Mouse (Mus musculus): ENCODE results near the gene Gm17334. TPM values are rescaled to one million over a fixed set of nuclear protein-coding genes. Genes with fewer than 3 reads are reported as not detected.

Gene Gm17334
- not detected in 2 replicates for polyA plus RNA-seq (2011; ENCODE audit: insufficient read depth, insufficient read length, low replicate concordance, missing spikeins)

- Histone ChIP-seq H3K4me1 (ENCODE audit: control insufficient read depth, insufficient read depth, low read length) (peaks cover 4% of the 10 kb centered on the region), H3K27ac (ENCODE audit: control insufficient read depth, insufficient read depth, low read depth, low read length, poor library complexity) (no peak within 1 kb of the TSS), H3K4me3 (replicated peaks; ENCODE audit: control insufficient read depth, low read depth, low read length) (peak within 1 kb of the TSS; percentile 6)
- WGBS, result 73% methylated on average over 5 of the region's 5 CpGs
- TF ChIP-seq CTCF (IDR thresholded peaks at IDR 0.05; ENCODE audit: control insufficient read depth, insufficient read depth, low read length) (no peak), POLR2A (IDR thresholded peaks at IDR 0.05; ENCODE audit: borderline replicate concordance, control insufficient read depth, low read depth, low read length) (no peak)
These were observed at the start of gene Gm17334 for GRCm38 (mm10) chr11:53773087-53773486. Gene Gm17334 (minus strand): TSS chr11:53773187.

- no peak overlapping the region for H3K4me3 ChIP-seq (replicated peaks; ENCODE audit: control insufficient read depth, low read depth, low read length)
- no peak overlapping the region for H3K27ac ChIP-seq (ENCODE audit: control insufficient read depth, insufficient read depth, low read depth, low read length, poor library complexity)
- 85% methylated on average over 3 of the region's 3 CpGs for WGBS
- no peak for TF ChIP-seq CTCF (IDR thresholded peaks at IDR 0.05; ENCODE audit: control insufficient read depth, insufficient read depth, low read length)
- TF ChIP-seq POLR2A (IDR thresholded peaks at IDR 0.05; ENCODE audit: borderline replicate concordance, control insufficient read depth, low read depth, low read length), result no peak
- H3K4me1 ChIP-seq (ENCODE audit: control insufficient read depth, insufficient read depth, low read length), result peaks cover 1% of the 10 kb centered on the region; the same call in 1 of the 2 replicates
These were observed 49.0 kb upstream of the Gm17334 start for GRCm38 (mm10) chr11:53821945-53822338.

GRCm38 (mm10) chr11:53821230-53821944, 48.4 kb upstream of the Gm17334 start:
- Histone ChIP-seq H3K4me3 (replicated peaks; ENCODE audit: control insufficient read depth, low read depth, low read length) (no peak overlapping the region), H3K4me1 (ENCODE audit: control insufficient read depth, insufficient read depth, low read length) (peaks cover 1% of the 10 kb centered on the region; the same call in 1 of the 2 replicates), H3K27ac (ENCODE audit: control insufficient read depth, insufficient read depth, low read depth, low read length, poor library complexity) (no peak overlapping the region)
- TF ChIP-seq CTCF (IDR thresholded peaks at IDR 0.05; ENCODE audit: control insufficient read depth, insufficient read depth, low read length) (no peak), POLR2A (IDR thresholded peaks at IDR 0.05; ENCODE audit: borderline replicate concordance, control insufficient read depth, low read depth, low read length) (no peak)
- WGBS, result 84% methylated on average over 11 of the region's 11 CpGs

GRCm38 (mm10) chr11:53820516-53821170, 47.7 kb upstream of the Gm17334 start:
- 42% methylated on average over 13 of the region's 13 CpGs for WGBS
- H3K4me1 ChIP-seq (ENCODE audit: control insufficient read depth, insufficient read depth, low read length), result peaks cover 1% of the 10 kb centered on the region; the same call in 1 of the 2 replicates
- H3K4me3 ChIP-seq (replicated peaks; ENCODE audit: control insufficient read depth, low read depth, low read length), result no peak overlapping the region
- no peak overlapping the region for H3K27ac ChIP-seq (ENCODE audit: control insufficient read depth, insufficient read depth, low read depth, low read length, poor library complexity)
- TF ChIP-seq POLR2A (IDR thresholded peaks at IDR 0.05; ENCODE audit: borderline replicate concordance, control insufficient read depth, low read depth, low read length) (no peak), CTCF (IDR thresholded peaks at IDR 0.05; ENCODE audit: control insufficient read depth, insufficient read depth, low read length) (no peak)

GRCm38 (mm10) chr11:53819511-53819910, 46.5 kb upstream of the Gm17334 start:
- H3K27ac ChIP-seq (ENCODE audit: control insufficient read depth, insufficient read depth, low read depth, low read length, poor library complexity), result no peak overlapping the region
- 84% methylated on average over 6 of the region's 6 CpGs for WGBS
- TF ChIP-seq CTCF (IDR thresholded peaks at IDR 0.05; ENCODE audit: control insufficient read depth, insufficient read depth, low read length) (no peak), POLR2A (IDR thresholded peaks at IDR 0.05; ENCODE audit: borderline replicate concordance, control insufficient read depth, low read depth, low read length) (no peak)
- peaks cover 1% of the 10 kb centered on the region; the same call in 1 of the 2 replicates for H3K4me1 ChIP-seq (ENCODE audit: control insufficient read depth, insufficient read depth, low read length)
- H3K4me3 ChIP-seq (replicated peaks; ENCODE audit: control insufficient read depth, low read depth, low read length), result no peak overlapping the region

- Histone ChIP-seq H3K4me3 (replicated peaks; ENCODE audit: control insufficient read depth, low read depth, low read length) (no peak overlapping the region), H3K4me1 (ENCODE audit: control insufficient read depth, insufficient read depth, low read length) (peaks cover 1% of the 10 kb centered on the region; the same call in 1 of the 2 replicates), H3K27ac (ENCODE audit: control insufficient read depth, insufficient read depth, low read depth, low read length, poor library complexity) (no peak overlapping the region)
- WGBS, result 59% methylated on average over 6 of the region's 6 CpGs
- TF ChIP-seq CTCF (IDR thresholded peaks at IDR 0.05; ENCODE audit: control insufficient read depth, insufficient read depth, low read length), result no peak
- no peak for TF ChIP-seq POLR2A (IDR thresholded peaks at IDR 0.05; ENCODE audit: borderline replicate concordance, control insufficient read depth, low read depth, low read length)
These were observed 45.8 kb upstream of the Gm17334 start for GRCm38 (mm10) chr11:53818794-53819193.

- WGBS, result 93% methylated on average over 5 of the region's 5 CpGs
- TF ChIP-seq CTCF (IDR thresholded peaks at IDR 0.05; ENCODE audit: control insufficient read depth, insufficient read depth, low read length), result no peak
- TF ChIP-seq POLR2A (IDR thresholded peaks at IDR 0.05; ENCODE audit: borderline replicate concordance, control insufficient read depth, low read depth, low read length), result no peak
- no peak overlapping the region for H3K27ac ChIP-seq (ENCODE audit: control insufficient read depth, insufficient read depth, low read depth, low read length, poor library complexity)
- H3K4me1 ChIP-seq (ENCODE audit: control insufficient read depth, insufficient read depth, low read length), result peaks cover 1% of the 10 kb centered on the region; the same call in 1 of the 2 replicates
- no peak overlapping the region for H3K4me3 ChIP-seq (replicated peaks; ENCODE audit: control insufficient read depth, low read depth, low read length)
These were observed 43.9 kb upstream of the Gm17334 start for GRCm38 (mm10) chr11:53816841-53817375.

GRCm38 (mm10) chr11:53814810-53815209, 41.8 kb upstream of the Gm17334 start:
- no peak overlapping the region for H3K27ac ChIP-seq (ENCODE audit: control insufficient read depth, insufficient read depth, low read depth, low read length, poor library complexity)
- TF ChIP-seq POLR2A (IDR thresholded peaks at IDR 0.05; ENCODE audit: borderline replicate concordance, control insufficient read depth, low read depth, low read length), result no peak
- no peak for TF ChIP-seq CTCF (IDR thresholded peaks at IDR 0.05; ENCODE audit: control insufficient read depth, insufficient read depth, low read length)
- H3K4me3 ChIP-seq (replicated peaks; ENCODE audit: control insufficient read depth, low read depth, low read length), result no peak overlapping the region
- peaks cover 2% of the 10 kb centered on the region for H3K4me1 ChIP-seq (ENCODE audit: control insufficient read depth, insufficient read depth, low read length)
- WGBS, result 52% methylated on average over 3 of the region's 3 CpGs

All from bone marrow, adult 2 months (tissue).